Mouse (Mus musculus): ENCODE measurements at regions not wholly inside any gene's neighbourhood (a gene's known extent, or its start where the extent isn't known, plus 50 kb on each side); places are given as distances from the start of the nearest gene placed in this dataset.

- 50% methylated on average over 6 of the region's 6 CpGs for WGBS
- no peak for DNase-seq
- no peaks in the 10 kb centered on the region for H3K4me1 ChIP-seq (ENCODE audit: control insufficient read depth, insufficient read depth, low read length)
Measured at GRCm38 (mm10) chr9:23035306-23035705, 187.6 kb upstream of the Bmper start.

GRCm38 (mm10) chr9:23035901-23036610 lies 186.8 kb upstream of the Bmper start:
- TF ChIP-seq CTCF (IDR thresholded peaks at IDR 0.05; ENCODE audit: insufficient read depth, low read length) (no peak), POLR2A (IDR thresholded peaks at IDR 0.05; ENCODE audit: borderline replicate concordance, extremely low read depth, low read depth, low read length) (no peak)
- no peaks in the 10 kb centered on the region for H3K4me1 ChIP-seq (ENCODE audit: control insufficient read depth, insufficient read depth, low read length)
- no peak for DNase-seq
- 13% methylated on average over 16 of the region's 16 CpGs for WGBS
- no peak overlapping the region for H3K4me3 ChIP-seq (replicated peaks; ENCODE audit: extremely low read depth, low read depth, low read length)

More at GRCm38 (mm10) chr9:23035306-23035705, 187.6 kb upstream of the Bmper start:
- TF ChIP-seq CTCF (IDR thresholded peaks at IDR 0.05; ENCODE audit: insufficient read depth, low read length), result no peak
- no peak for TF ChIP-seq POLR2A (IDR thresholded peaks at IDR 0.05; ENCODE audit: borderline replicate concordance, extremely low read depth, low read depth, low read length)
- no peak overlapping the region for H3K4me3 ChIP-seq (replicated peaks; ENCODE audit: extremely low read depth, low read depth, low read length)

DNA sequence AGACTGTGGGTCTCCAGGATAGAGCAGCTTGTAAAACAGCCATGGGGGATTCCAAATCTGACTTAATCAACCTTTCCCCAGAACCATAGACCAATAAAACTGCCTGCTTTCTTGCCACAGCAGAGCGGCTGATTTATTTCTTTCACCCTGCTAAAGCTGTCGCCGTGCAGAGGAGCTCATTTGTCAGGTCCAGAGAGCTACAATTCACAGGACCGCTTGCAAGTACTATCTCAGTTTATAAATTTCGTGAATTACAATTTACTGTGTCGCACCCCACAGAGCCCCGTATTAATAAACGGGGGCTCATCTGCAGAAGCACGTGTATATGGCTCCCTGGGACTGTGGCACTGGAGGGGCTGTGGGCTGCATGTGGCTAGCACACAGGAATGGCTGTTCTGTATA lies 185.4 kb upstream of the Bmper start:
- TF ChIP-seq POLR2A (IDR thresholded peaks at IDR 0.05; ENCODE audit: borderline replicate concordance, extremely low read depth, low read depth, low read length), result no peak
- no peak for TF ChIP-seq CTCF (IDR thresholded peaks at IDR 0.05; ENCODE audit: insufficient read depth, low read length)
- no peak for DNase-seq
- 86% methylated on average over 9 of the region's 9 CpGs for WGBS
- no peaks in the 10 kb centered on the region for H3K4me1 ChIP-seq (ENCODE audit: control insufficient read depth, insufficient read depth, low read length)
- H3K4me3 ChIP-seq (replicated peaks; ENCODE audit: extremely low read depth, low read depth, low read length), result no peak overlapping the region

GRCm38 (mm10) chr9:23039588-23039987 lies 183.3 kb upstream of the Bmper start:
- no peaks in the 10 kb centered on the region for H3K4me1 ChIP-seq (ENCODE audit: control insufficient read depth, insufficient read depth, low read length)
- DNase-seq, result no peak
- no peak for TF ChIP-seq CTCF (IDR thresholded peaks at IDR 0.05; ENCODE audit: insufficient read depth, low read length)
- TF ChIP-seq POLR2A (IDR thresholded peaks at IDR 0.05; ENCODE audit: borderline replicate concordance, extremely low read depth, low read depth, low read length), result no peak
- H3K4me3 ChIP-seq (replicated peaks; ENCODE audit: extremely low read depth, low read depth, low read length), result no peak overlapping the region
- 93% methylated on average over 6 of the region's 6 CpGs for WGBS

DNA sequence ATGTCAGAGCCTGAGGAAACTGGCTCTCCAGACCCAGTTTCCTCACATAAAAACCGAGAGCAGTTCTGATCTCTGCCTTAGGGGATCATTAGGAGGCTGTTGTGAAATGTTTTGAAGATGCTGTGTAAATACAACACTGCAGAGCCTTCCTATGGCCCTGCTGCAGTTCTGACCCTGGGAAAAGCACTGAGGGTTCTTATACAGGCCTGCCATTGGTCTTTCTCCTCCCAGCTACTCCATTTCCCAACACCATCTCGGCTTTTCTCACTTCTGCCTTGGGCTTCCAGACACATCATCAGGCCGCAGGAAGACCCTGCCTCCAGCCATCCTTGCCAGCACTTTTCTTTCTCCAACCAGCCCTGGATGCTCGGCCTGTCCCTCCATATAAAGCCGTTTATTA lies 181.9 kb upstream of the Bmper start:
- TF ChIP-seq POLR2A (IDR thresholded peaks at IDR 0.05; ENCODE audit: borderline replicate concordance, extremely low read depth, low read depth, low read length), result no peak
- no peak for TF ChIP-seq CTCF (IDR thresholded peaks at IDR 0.05; ENCODE audit: insufficient read depth, low read length)
- H3K4me1 ChIP-seq (ENCODE audit: control insufficient read depth, insufficient read depth, low read length), result no peaks in the 10 kb centered on the region
- no peak for DNase-seq
- H3K4me3 ChIP-seq (replicated peaks; ENCODE audit: extremely low read depth, low read depth, low read length), result no peak overlapping the region
- 50% methylated on average over 5 of the region's 5 CpGs for WGBS

GRCm38 (mm10) chr9:23041537-23042472 lies 181.1 kb upstream of the Bmper start:
- Histone ChIP-seq H3K4me3 (replicated peaks; ENCODE audit: extremely low read depth, low read depth, low read length) (no peak overlapping the region), H3K4me1 (ENCODE audit: control insufficient read depth, insufficient read depth, low read length) (no peaks in the 10 kb centered on the region)
- no peak for DNase-seq
- 52% methylated on average over 22 of the region's 22 CpGs for WGBS
- TF ChIP-seq CTCF (IDR thresholded peaks at IDR 0.05; ENCODE audit: insufficient read depth, low read length) (no peak), POLR2A (IDR thresholded peaks at IDR 0.05; ENCODE audit: borderline replicate concordance, extremely low read depth, low read depth, low read length) (no peak)

DNA sequence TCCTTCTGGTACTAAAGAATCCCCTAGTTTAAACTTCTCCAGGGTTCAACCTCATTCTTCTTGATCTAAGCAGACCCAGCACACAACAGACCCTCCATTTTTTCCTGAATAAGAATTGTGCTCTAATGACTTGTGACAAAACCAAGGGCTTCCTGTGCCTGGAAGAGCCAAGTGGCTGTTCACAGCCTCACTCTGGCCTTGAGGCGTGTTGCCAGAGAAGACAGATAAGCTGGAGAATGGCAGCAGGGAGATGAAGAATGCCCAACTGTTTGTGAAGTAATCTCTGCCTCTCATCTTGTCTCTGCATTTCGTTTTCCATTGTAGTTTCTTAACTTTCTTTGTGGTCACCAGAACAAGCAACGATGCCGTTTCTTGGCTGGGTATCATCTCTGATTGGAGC lies 179.9 kb upstream of the Bmper start:
- DNase-seq, result no peak
- no peak for TF ChIP-seq POLR2A (IDR thresholded peaks at IDR 0.05; ENCODE audit: borderline replicate concordance, extremely low read depth, low read depth, low read length)
- no peak for TF ChIP-seq CTCF (IDR thresholded peaks at IDR 0.05; ENCODE audit: insufficient read depth, low read length)
- WGBS, result 60% methylated on average over 4 of the region's 4 CpGs
- H3K4me3 ChIP-seq (replicated peaks; ENCODE audit: extremely low read depth, low read depth, low read length), result no peak overlapping the region
- H3K4me1 ChIP-seq (ENCODE audit: control insufficient read depth, insufficient read depth, low read length), result no peaks in the 10 kb centered on the region

GRCm38 (mm10) chr9:23045486-23045885 lies 177.4 kb upstream of the Bmper start:
- DNase-seq, result no peak
- no peak overlapping the region for H3K4me3 ChIP-seq (replicated peaks; ENCODE audit: extremely low read depth, low read depth, low read length)
- 27% methylated on average over 2 of the region's 2 CpGs for WGBS
- TF ChIP-seq CTCF (IDR thresholded peaks at IDR 0.05; ENCODE audit: insufficient read depth, low read length), result no peak
- no peak for TF ChIP-seq POLR2A (IDR thresholded peaks at IDR 0.05; ENCODE audit: borderline replicate concordance, extremely low read depth, low read depth, low read length)
- no peaks in the 10 kb centered on the region for H3K4me1 ChIP-seq (ENCODE audit: control insufficient read depth, insufficient read depth, low read length)

- DNase-seq, result no peak
- H3K4me1 ChIP-seq (ENCODE audit: control insufficient read depth, insufficient read depth, low read length), result no peaks in the 10 kb centered on the region
- 55% methylated on average over 2 of the region's 2 CpGs for WGBS
Measured at GRCm38 (mm10) chr9:23050751-23051150, 172.1 kb upstream of the Bmper start.

More at GRCm38 (mm10) chr9:23050751-23051150, 172.1 kb upstream of the Bmper start:
- no peak overlapping the region for H3K4me3 ChIP-seq (replicated peaks; ENCODE audit: extremely low read depth, low read depth, low read length)
- TF ChIP-seq CTCF (IDR thresholded peaks at IDR 0.05; ENCODE audit: insufficient read depth, low read length), result no peak
- no peak for TF ChIP-seq POLR2A (IDR thresholded peaks at IDR 0.05; ENCODE audit: borderline replicate concordance, extremely low read depth, low read depth, low read length)
